Mouse (Mus musculus): ENCODE measurements around the gene Hells. TPM values are rescaled to one million over a fixed set of nuclear protein-coding genes. Genes with fewer than 3 reads are reported as not detected.

Hells gene
- 49.4 and 49.9 TPM in 2 replicates for polyA plus RNA-seq (2014; fragmentation: Nextera tagmentation; extraction: Ambion mirVana)

DNA sequence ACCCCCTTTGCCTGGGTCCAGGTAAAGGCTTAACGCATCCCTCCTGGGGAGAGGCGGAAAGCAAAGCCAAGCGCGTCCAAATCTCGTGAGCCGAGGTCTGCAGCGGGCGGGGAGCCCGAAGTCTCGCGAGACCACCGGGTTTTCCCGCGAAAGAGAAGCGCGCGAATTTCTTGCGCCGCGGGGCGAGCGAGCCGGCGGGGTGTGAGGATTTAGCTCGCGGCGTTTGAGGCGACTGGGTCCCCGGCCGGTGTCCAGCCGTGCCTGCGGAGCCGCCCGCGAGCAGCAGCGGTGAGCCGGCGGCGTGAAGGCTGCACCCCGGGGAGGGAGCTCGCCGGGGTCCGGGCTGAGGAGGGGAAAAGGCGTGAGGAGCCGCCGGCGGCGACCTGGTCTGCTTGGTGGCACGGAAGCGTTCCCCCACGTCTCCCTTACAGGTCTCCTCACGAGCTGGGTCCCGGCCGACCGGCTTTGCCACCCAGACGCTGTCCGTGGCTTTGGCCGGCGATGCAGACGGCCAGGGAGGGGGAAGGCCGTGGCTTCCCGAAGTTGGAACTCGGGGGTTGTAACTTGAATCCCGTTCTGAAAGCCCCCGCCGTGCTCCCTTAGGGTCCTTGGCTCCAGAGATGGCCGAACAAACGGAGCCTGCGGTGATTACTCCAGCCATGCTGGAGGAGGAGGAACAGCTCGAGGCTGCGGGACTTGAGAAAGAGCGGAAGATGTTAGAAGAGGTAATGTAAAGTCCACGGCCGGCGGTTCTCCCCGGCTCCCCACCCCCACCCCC lies at the start of gene Hells:
Gene Hells, plus strand, starts transcription at position 128 of the 778 bp plus-strand sequence.
- ATAC-seq (ENCODE audit: insufficient number of reproducible peaks, insufficient read depth, low FRiP score, low read depth): peak; percentile 92
- under 1% methylated on average over 74 of the region's 76 CpGs for WGBS

DNA sequence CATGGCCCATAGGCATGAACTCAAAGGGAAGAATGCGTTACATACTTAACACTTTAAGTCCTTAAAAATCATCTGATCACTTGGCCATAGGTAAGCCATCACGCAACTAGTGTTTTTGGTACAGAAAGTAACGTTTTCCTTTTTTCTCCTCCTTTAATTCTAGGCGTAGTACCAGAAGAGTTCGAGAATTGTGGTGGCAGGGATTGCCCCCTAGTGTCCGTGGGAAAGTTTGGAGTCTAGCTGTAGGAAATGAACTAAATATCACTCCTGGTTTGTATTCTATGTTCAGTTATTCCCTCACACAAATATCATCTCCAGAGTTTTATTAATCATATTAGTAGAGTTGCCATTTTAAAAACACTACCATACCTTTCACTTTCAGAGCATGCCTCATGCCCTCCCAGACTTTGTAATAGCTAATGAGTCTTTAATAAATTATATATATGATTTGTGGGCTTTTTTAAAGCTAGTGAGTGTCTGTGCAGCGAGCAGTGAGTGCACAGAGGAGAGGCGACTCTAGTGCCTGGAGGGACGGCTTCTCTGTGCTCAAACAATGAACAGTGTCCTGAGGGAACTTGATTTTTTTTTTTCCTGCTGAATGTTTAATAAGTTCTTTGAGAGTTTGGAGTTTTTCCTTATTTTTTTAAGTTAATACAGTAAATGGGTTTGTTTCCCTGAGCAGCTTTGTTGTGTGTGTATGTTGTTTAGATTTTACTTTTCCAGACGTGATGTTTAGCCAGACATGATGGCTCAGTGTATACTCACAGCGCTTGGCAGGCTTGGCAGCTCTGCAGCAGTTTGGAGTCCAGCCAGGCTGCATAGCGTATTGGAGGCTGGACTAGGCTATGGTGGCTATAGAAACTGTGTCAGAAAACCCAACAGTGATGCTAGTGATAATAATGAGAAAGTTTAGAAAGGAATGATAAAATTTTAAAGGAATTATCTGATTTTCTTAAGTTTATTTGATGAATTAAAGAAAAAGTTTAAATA lies 29.3 kb upstream of the Hells start:
- ATAC-seq (ENCODE audit: insufficient number of reproducible peaks, insufficient read depth, low FRiP score, low read depth): no peak
- Histone ChIP-seq H3K27me3 (ENCODE audit: control insufficient read depth, insufficient read depth, low read length) (no peaks in the 10 kb centered on the region), H3K9ac (replicated peaks; ENCODE audit: low read depth, low read length) (no peak overlapping the region), H3K4me1 (ENCODE audit: control insufficient read depth, insufficient read depth, low read length) (0 out of 2 replicates have a peak, but pooled peaks cover 3% of the 10 kb centered on the region), H3K4me2 (replicated peaks; ENCODE audit: low read depth, low read length) (no peak overlapping the region), H3K36me3 (ENCODE audit: control insufficient read depth, insufficient read depth, low read length) (no peaks in the 10 kb centered on the region), H3K27ac (ENCODE audit: low read length) (no peak overlapping the region), H3K9me3 (ENCODE audit: control insufficient read depth, low read depth, low read length) (no peaks in the 10 kb centered on the region), H3K4me3 (ENCODE audit: low read depth, low read length) (no peak overlapping the region)
- WGBS: 64% methylated on average over 12 of the region's 12 CpGs

More for the DNA sequence above, at the start of gene Hells:
- Histone ChIP-seq H3K27ac (ENCODE audit: low read length) (peak within 1 kb of the TSS; percentile 84), H3K4me1 (ENCODE audit: control insufficient read depth, insufficient read depth, low read length) (no peaks in the 10 kb centered on the region), H3K9me3 (ENCODE audit: control insufficient read depth, low read depth, low read length) (no peaks in the 10 kb centered on the region), H3K4me2 (replicated peaks; ENCODE audit: low read depth, low read length) (peak within 1 kb of the TSS; percentile 75), H3K27me3 (ENCODE audit: control insufficient read depth, insufficient read depth, low read length) (no peaks in the 10 kb centered on the region), H3K9ac (replicated peaks; ENCODE audit: low read depth, low read length) (peak within 1 kb of the TSS; percentile 60), H3K36me3 (ENCODE audit: control insufficient read depth, insufficient read depth, low read length) (peaks cover 8% of the 10 kb centered on the region), H3K4me3 (ENCODE audit: low read depth, low read length) (peak within 1 kb of the TSS; percentile 76)

DNA sequence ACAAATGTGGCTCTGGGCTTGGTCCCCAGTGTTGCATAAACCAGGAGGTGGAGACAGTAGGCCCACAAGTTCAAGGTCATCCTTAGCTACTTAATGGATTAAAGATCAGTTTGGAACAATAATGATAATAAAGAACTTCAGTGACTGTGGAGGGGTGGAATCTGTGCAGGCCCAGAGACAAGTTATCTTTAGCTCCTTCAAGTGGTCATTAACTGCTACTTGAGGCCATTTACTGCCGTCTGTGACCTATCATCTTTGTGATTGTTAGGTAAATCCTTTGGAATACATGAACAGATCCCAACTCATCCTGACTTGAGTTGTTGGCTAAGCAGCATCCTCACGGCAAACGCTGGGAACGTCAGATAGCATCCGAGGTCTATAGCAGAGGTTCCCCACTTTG lies 28.2 kb upstream of the Hells start:
- H3K9me3 ChIP-seq (ENCODE audit: control insufficient read depth, low read depth, low read length): no peaks in the 10 kb centered on the region
- 0 out of 2 replicates have a peak, but pooled peaks cover 3% of the 10 kb centered on the region for H3K4me1 ChIP-seq (ENCODE audit: control insufficient read depth, insufficient read depth, low read length)
- H3K4me2 ChIP-seq (replicated peaks; ENCODE audit: low read depth, low read length): no peak overlapping the region
- no peak overlapping the region for H3K27ac ChIP-seq (ENCODE audit: low read length)
- H3K27me3 ChIP-seq (ENCODE audit: control insufficient read depth, insufficient read depth, low read length): no peaks in the 10 kb centered on the region
- no peak overlapping the region for H3K9ac ChIP-seq (replicated peaks; ENCODE audit: low read depth, low read length)
- no peak overlapping the region for H3K4me3 ChIP-seq (ENCODE audit: low read depth, low read length)
- no peaks in the 10 kb centered on the region for H3K36me3 ChIP-seq (ENCODE audit: control insufficient read depth, insufficient read depth, low read length)
- ATAC-seq (ENCODE audit: insufficient number of reproducible peaks, insufficient read depth, low FRiP score, low read depth): no peak
- WGBS: 88% methylated on average over 5 of the region's 5 CpGs

DNA sequence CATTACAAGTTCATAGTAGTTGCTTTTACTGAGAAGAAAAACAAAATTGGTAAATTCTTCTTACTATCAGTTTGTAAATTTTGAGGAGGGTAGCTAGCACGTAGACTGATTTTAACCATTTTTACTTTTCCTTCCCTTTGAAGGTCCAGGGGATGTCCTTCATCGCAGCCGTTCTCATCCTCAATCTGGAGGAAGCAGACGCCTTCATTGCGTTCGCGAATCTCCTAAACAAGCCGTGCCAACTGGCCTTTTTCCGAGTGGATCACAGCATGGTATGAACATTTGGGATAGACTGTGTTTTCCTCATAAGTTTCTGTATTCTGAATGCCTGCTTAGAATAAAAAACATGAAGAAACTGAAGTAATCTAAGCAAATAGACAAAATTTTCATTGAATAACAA lies 16.9 kb upstream of the Hells start:
- Histone ChIP-seq H3K9ac (replicated peaks; ENCODE audit: low read depth, low read length) (no peak overlapping the region), H3K36me3 (ENCODE audit: control insufficient read depth, insufficient read depth, low read length) (peaks cover 9% of the 10 kb centered on the region; the same call in 1 of the 2 replicates), H3K4me3 (ENCODE audit: low read depth, low read length) (no peak overlapping the region), H3K27me3 (ENCODE audit: control insufficient read depth, insufficient read depth, low read length) (no peaks in the 10 kb centered on the region), H3K4me2 (replicated peaks; ENCODE audit: low read depth, low read length) (no peak overlapping the region), H3K4me1 (ENCODE audit: control insufficient read depth, insufficient read depth, low read length) (no peaks in the 10 kb centered on the region), H3K27ac (ENCODE audit: low read length) (no peak overlapping the region), H3K9me3 (ENCODE audit: control insufficient read depth, low read depth, low read length) (no peaks in the 10 kb centered on the region)
- ATAC-seq (ENCODE audit: insufficient number of reproducible peaks, insufficient read depth, low FRiP score, low read depth): no peak
- WGBS: 92% methylated on average over 9 of the region's 9 CpGs

DNA sequence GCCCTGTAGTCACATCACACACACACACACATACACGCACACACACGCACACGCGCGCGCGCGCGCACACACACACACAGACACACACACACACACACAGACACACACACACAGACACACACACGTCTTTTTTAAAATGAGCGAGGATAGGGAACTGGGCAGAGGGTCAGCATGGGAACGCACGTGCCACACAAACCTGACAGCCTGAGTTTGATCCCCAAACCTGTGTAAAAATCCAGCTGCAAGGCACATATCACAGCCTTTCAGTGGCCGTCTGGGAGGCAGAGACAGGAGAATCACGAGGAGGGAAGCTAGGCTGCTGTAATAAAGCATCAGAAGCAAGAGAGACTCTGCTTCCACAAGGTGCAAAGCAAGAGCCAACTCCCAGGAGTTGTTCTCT lies 15.8 kb upstream of the Hells start:
- H3K4me3 ChIP-seq (ENCODE audit: low read depth, low read length): no peak overlapping the region
- peaks cover 9% of the 10 kb centered on the region; the same call in 1 of the 2 replicates for H3K36me3 ChIP-seq (ENCODE audit: control insufficient read depth, insufficient read depth, low read length)
- no peak overlapping the region for H3K9ac ChIP-seq (replicated peaks; ENCODE audit: low read depth, low read length)
- no peaks in the 10 kb centered on the region for H3K27me3 ChIP-seq (ENCODE audit: control insufficient read depth, insufficient read depth, low read length)
- no peak overlapping the region for H3K27ac ChIP-seq (ENCODE audit: low read length)
- no peak for ATAC-seq (ENCODE audit: insufficient number of reproducible peaks, insufficient read depth, low FRiP score, low read depth)
- no peaks in the 10 kb centered on the region for H3K9me3 ChIP-seq (ENCODE audit: control insufficient read depth, low read depth, low read length)
- WGBS: 94% methylated on average over 15 of the region's 15 CpGs
- no peaks in the 10 kb centered on the region for H3K4me1 ChIP-seq (ENCODE audit: control insufficient read depth, insufficient read depth, low read length)
- no peak overlapping the region for H3K4me2 ChIP-seq (replicated peaks; ENCODE audit: low read depth, low read length)

GRCm38 (mm10) chr19:38915677-38916076 lies 15.0 kb upstream of the Hells start:
- ATAC-seq (ENCODE audit: insufficient number of reproducible peaks, insufficient read depth, low FRiP score, low read depth): no peak
- Histone ChIP-seq H3K27ac (ENCODE audit: low read length) (no peak overlapping the region), H3K4me1 (ENCODE audit: control insufficient read depth, insufficient read depth, low read length) (no peaks in the 10 kb centered on the region), H3K4me3 (ENCODE audit: low read depth, low read length) (no peak overlapping the region), H3K9ac (replicated peaks; ENCODE audit: low read depth, low read length) (no peak overlapping the region), H3K36me3 (ENCODE audit: control insufficient read depth, insufficient read depth, low read length) (peaks cover 9% of the 10 kb centered on the region; the same call in 1 of the 2 replicates), H3K9me3 (ENCODE audit: control insufficient read depth, low read depth, low read length) (no peaks in the 10 kb centered on the region), H3K27me3 (ENCODE audit: control insufficient read depth, insufficient read depth, low read length) (no peaks in the 10 kb centered on the region), H3K4me2 (replicated peaks; ENCODE audit: low read depth, low read length) (no peak overlapping the region)
- WGBS: 53% methylated on average over 3 of the region's 3 CpGs

GRCm38 (mm10) chr19:38928481-38929158 lies 2.1 kb upstream of the Hells start:
- no peak overlapping the region for H3K9ac ChIP-seq (replicated peaks; ENCODE audit: low read depth, low read length)
- H3K27me3 ChIP-seq (ENCODE audit: control insufficient read depth, insufficient read depth, low read length): no peaks in the 10 kb centered on the region
- 95% methylated on average over 10 of the region's 11 CpGs for WGBS
- no peak overlapping the region for H3K4me3 ChIP-seq (ENCODE audit: low read depth, low read length)
- H3K9me3 ChIP-seq (ENCODE audit: control insufficient read depth, low read depth, low read length): no peaks in the 10 kb centered on the region
- H3K36me3 ChIP-seq (ENCODE audit: control insufficient read depth, insufficient read depth, low read length): no peaks in the 10 kb centered on the region
- H3K4me2 ChIP-seq (replicated peaks; ENCODE audit: low read depth, low read length): no peak overlapping the region
- H3K27ac ChIP-seq (ENCODE audit: low read length): no peak overlapping the region
- no peak for ATAC-seq (ENCODE audit: insufficient number of reproducible peaks, insufficient read depth, low FRiP score, low read depth)
- no peaks in the 10 kb centered on the region for H3K4me1 ChIP-seq (ENCODE audit: control insufficient read depth, insufficient read depth, low read length)
